Mouse (Mus musculus) MEL (cell line): Measurements from ENCODE around the gene Gm9195. TPM values are rescaled to one million over a fixed set of nuclear protein-coding genes. Genes with fewer than 3 reads are reported as not detected.

ENCODE experiments used
- DNase-seq: peaks from one replicate; pipeline ENCODE4 v3.0.0; 2011; ENCODE audit warnings: low read depth, low spot score
- H3K27ac ChIP-seq: 2 replicates; pipeline ENCODE4 v1.5.1; 2012; ENCODE audit warnings: low read depth, mild to moderate bottlenecking, control low read depth, low read length, moderate library complexity; ENCODE audit not compliant: control insufficient read depth
- H3K27me3 ChIP-seq, 2 experiments: fragments of 150-350 bp in 1 of 2; sonication (generic) in 1 of 2; 2 replicates each; pipeline ENCODE4 v1.6.1; 2012; ENCODE audit warnings: low read length in 2 of 2, mild to moderate bottlenecking in 2 of 2, improper control_type of control experiment in 1 of 2, moderate library complexity in 1 of 2; ENCODE audit not compliant: insufficient read depth in 2 of 2, control insufficient read depth in 1 of 2
- H3K36me3 ChIP-seq, 2 experiments: 2 replicates each; pipeline ENCODE4 v1.6.1; 2012 to 2014; ENCODE audit warnings: low read length in 2 of 2, improper control_type of control experiment in 1 of 2, inconsistent platforms in 1 of 2, mild to moderate bottlenecking in 1 of 2; ENCODE audit not compliant: insufficient read depth in 2 of 2, control insufficient read depth in 1 of 2
- H3K4me1 ChIP-seq, 2 experiments: fragments of 150-350 bp in 1 of 2; sonication (generic) in 1 of 2; 2 replicates each; pipeline ENCODE4 v1.6.1; 2012; ENCODE audit warnings: low read length in 2 of 2, improper control_type of control experiment in 1 of 2, mild to moderate bottlenecking in 1 of 2; ENCODE audit not compliant: insufficient read depth in 2 of 2, control insufficient read depth in 1 of 2
- H3K4me3 ChIP-seq, 2 experiments: fragments of 150-350 bp in 1 of 2; sonication (generic) in 1 of 2; 2 replicates each; pipeline ENCODE4 v1.5.1; 2012; ENCODE audit warnings: low read depth in 2 of 2, low read length in 2 of 2, mild to moderate bottlenecking in 2 of 2, moderate library complexity in 2 of 2, control low read depth in 1 of 2, improper control_type of control experiment in 1 of 2; ENCODE audit not compliant: control insufficient read depth in 1 of 2, insufficient read depth in 1 of 2
- H3K79me2 ChIP-seq: 2 replicates; pipeline ENCODE4 v1.6.1; 2012; ENCODE audit warnings: mild to moderate bottlenecking, low read length, moderate library complexity; ENCODE audit not compliant: control insufficient read depth, poor library complexity, insufficient read depth
- H3K9ac ChIP-seq: 2 replicates; pipeline ENCODE4 v1.6.1; 2012; ENCODE audit warnings: low read depth, mild to moderate bottlenecking, control low read depth, low read length, moderate library complexity; ENCODE audit not compliant: control insufficient read depth, poor library complexity, severe bottlenecking
- H3K9me3 ChIP-seq: fragments of 150-350 bp; sonication (generic); replicated peaks from 2 replicates; pipeline ENCODE4 v1.6.1; 2012; ENCODE audit warnings: mild to moderate bottlenecking, low read length, improper control_type of control experiment, moderate library complexity; ENCODE audit not compliant: insufficient read depth
- BHLHE40 ChIP-seq: IDR thresholded peaks from 2 replicates; pipeline ENCODE4 v1.6.1; 2012; ENCODE audit warnings: low read depth, mild to moderate bottlenecking, inconsistent platforms, low read length, improper control_type of control experiment, borderline replicate concordance
- CHD1 ChIP-seq: IDR thresholded peaks from 2 replicates; pipeline ENCODE4 v1.6.1; 2012; ENCODE audit warnings: low read depth, mild to moderate bottlenecking, inconsistent platforms, low read length, improper control_type of control experiment
- CHD2 ChIP-seq: IDR thresholded peaks from 2 replicates; pipeline ENCODE4 v1.6.1; 2011; ENCODE audit warnings: low read length, improper control_type of control experiment
- E2F4 ChIP-seq: IDR thresholded peaks from 2 replicates; pipeline ENCODE4 v1.6.1; 2011; ENCODE audit warnings: low read depth, low read length, improper control_type of control experiment, borderline replicate concordance
- ELF1 ChIP-seq: IDR thresholded peaks from 2 replicates; pipeline ENCODE4 v1.6.1; 2014; ENCODE audit warnings: low read depth, mild to moderate bottlenecking, inconsistent platforms, low read length, improper control_type of control experiment, moderate library complexity
- GABPA ChIP-seq: IDR thresholded peaks from 2 replicates; pipeline ENCODE4 v1.6.1; 2012; ENCODE audit warnings: low read depth, mild to moderate bottlenecking, inconsistent platforms, low read length, improper control_type of control experiment, moderate library complexity
- HCFC1 ChIP-seq: IDR thresholded peaks from 2 replicates; pipeline ENCODE4 v1.6.1; 2012; ENCODE audit warnings: low read depth, mild to moderate bottlenecking, inconsistent platforms, low read length, improper control_type of control experiment, moderate library complexity
- JUND ChIP-seq: IDR thresholded peaks from 2 replicates; pipeline ENCODE4 v1.6.1; 2011; ENCODE audit warnings: low read depth, mild to moderate bottlenecking, improper control_type of control experiment, low read length
- MYC ChIP-seq: IDR thresholded peaks from 2 replicates; pipeline ENCODE4 v1.6.1; 2011; ENCODE audit warnings: low read depth, mild to moderate bottlenecking, low read length, improper control_type of control experiment, moderate library complexity
- NRF1 ChIP-seq: IDR thresholded peaks from 2 replicates; pipeline ENCODE4 v1.6.1; 2014; ENCODE audit warnings: low read depth, mild to moderate bottlenecking, inconsistent platforms, low read length, improper control_type of control experiment, moderate library complexity; ENCODE audit not compliant: poor library complexity, insufficient read depth, severe bottlenecking
- POLR2AphosphoS2 ChIP-seq: IDR thresholded peaks from 2 replicates; pipeline ENCODE4 v1.6.1; 2011; ENCODE audit warnings: low read length, improper control_type of control experiment
- RAD21 ChIP-seq: IDR thresholded peaks from 2 replicates; pipeline ENCODE4 v1.6.1; 2011; ENCODE audit warnings: mild to moderate bottlenecking, low read depth, low read length, improper control_type of control experiment
- RCOR1 ChIP-seq: IDR thresholded peaks from 2 replicates; pipeline ENCODE4 v1.6.1; 2012; ENCODE audit warnings: low read depth, mild to moderate bottlenecking, inconsistent platforms, low read length, improper control_type of control experiment
- TBP ChIP-seq: IDR thresholded peaks from 2 replicates; pipeline ENCODE4 v1.8.0; 2011; ENCODE audit warnings: low read depth, low read length, improper control_type of control experiment
- USF1 ChIP-seq: IDR thresholded peaks from 2 replicates; pipeline ENCODE4 v1.6.1; 2014; ENCODE audit warnings: low read depth, mild to moderate bottlenecking, inconsistent platforms, low read length, improper control_type of control experiment, moderate library complexity
- USF2 ChIP-seq, 2 experiments: IDR thresholded peaks; 2 replicates each; pipeline ENCODE4 v1.6.1; 2011 to 2012; ENCODE audit warnings: improper control_type of control experiment in 2 of 2, low read length in 2 of 2, borderline replicate concordance in 1 of 2, inconsistent platforms in 1 of 2, low read depth in 1 of 2, mild to moderate bottlenecking in 1 of 2; ENCODE audit not compliant: insufficient read depth in 1 of 2
- ZMIZ1 ChIP-seq: IDR thresholded peaks from 2 replicates; pipeline ENCODE4 v1.6.1; 2012; ENCODE audit warnings: low read depth, mild to moderate bottlenecking, inconsistent platforms, low read length, improper control_type of control experiment, moderate library complexity
- polyA plus RNA-seq, 2 experiments: library from polyadenylated mRNA; stranded (reverse) in 1 of 2; unstranded in 1 of 2; fragments of >175 nt in 1 of 2; fragments of >200 nt in 1 of 2; gene quantifications; 2 replicates each; pipeline versions ENCODE4 v1.2.1 to v1.2.4; 2012; ENCODE audit warnings: low replicate concordance in 2 of 2, low read depth in 1 of 2; ENCODE audit not compliant: insufficient read length in 2 of 2, insufficient read depth in 1 of 2, missing spikeins in 1 of 2
- total RNA-seq: library from RNA; depleted of rRNA; stranded (reverse); fragments of 300-350 nt; gene quantifications from 2 replicates; pipeline ENCODE4 v1.2.3, GENCODE M21; 2012; rRNA removed

Gm9195 gene
- not detected in 2 replicates for total RNA-seq
- polyA plus RNA-seq = not detected

GRCm38 (mm10) chr14:72491738-72492137 is at the start of gene Gm9195:
Gene Gm9195 (minus strand): TSS chr14:72491838.
- H3K9me3 ChIP-seq = no peaks in the 10 kb centered on the region
- no peak within 1 kb of the TSS for H3K9ac ChIP-seq
- H3K27ac ChIP-seq = no peak within 1 kb of the TSS
- H3K79me2 ChIP-seq = no peaks in the 10 kb centered on the region
- H3K27me3 ChIP-seq = no peaks in the 10 kb centered on the region
- no peak within 1 kb of the TSS for H3K4me3 ChIP-seq
- TF ChIP-seq HCFC1 = no peak
- TF ChIP-seq NRF1 = no peak
- no peak for TF ChIP-seq CHD1
- no peak for TF ChIP-seq RAD21
- no peak for TF ChIP-seq BHLHE40
- no peak for TF ChIP-seq RCOR1
- TF ChIP-seq USF1 = no peak
- no peak for TF ChIP-seq USF2 (IDR thresholded peaks at IDR 0.05; ENCODE audit: borderline replicate concordance in 1 of 2, insufficient read depth in 1 of 2, low read depth in 1 of 2, low read length in 2 of 2)
- TF ChIP-seq GABPA = no peak
- no peak for TF ChIP-seq ZMIZ1
- TF ChIP-seq MYC = no peak
- no peak for TF ChIP-seq E2F4
- no peak for TF ChIP-seq POLR2AphosphoS2
- no peak for TF ChIP-seq JUND
- TF ChIP-seq CHD2 = no peak
- TF ChIP-seq TBP = no peak
- TF ChIP-seq ELF1 = no peak
- no peaks in the 10 kb centered on the region for H3K4me1 ChIP-seq
- no peak for DNase-seq
- H3K36me3 ChIP-seq = no peaks in the 10 kb centered on the region

- H3K27me3 ChIP-seq = no peaks in the 10 kb centered on the region
- no peak overlapping the region for H3K4me3 ChIP-seq
- no peaks in the 10 kb centered on the region for H3K9me3 ChIP-seq
- DNase-seq = no peak
- H3K4me1 ChIP-seq = no peaks in the 10 kb centered on the region
- no peak overlapping the region for H3K27ac ChIP-seq
- TF ChIP-seq CHD1 (no peak), RAD21 (no peak)
- H3K9ac ChIP-seq = no peak overlapping the region
- H3K36me3 ChIP-seq = no peaks in the 10 kb centered on the region; a peak in 1 of 4 replicates
- no peaks in the 10 kb centered on the region for H3K79me2 ChIP-seq
Measured at GRCm38 (mm10) chr14:72536392-72537017, 44.9 kb upstream of the Gm9195 start.
